ENCODE assay signal across 8 mouse cellular contexts in the genomic region with DNA sequence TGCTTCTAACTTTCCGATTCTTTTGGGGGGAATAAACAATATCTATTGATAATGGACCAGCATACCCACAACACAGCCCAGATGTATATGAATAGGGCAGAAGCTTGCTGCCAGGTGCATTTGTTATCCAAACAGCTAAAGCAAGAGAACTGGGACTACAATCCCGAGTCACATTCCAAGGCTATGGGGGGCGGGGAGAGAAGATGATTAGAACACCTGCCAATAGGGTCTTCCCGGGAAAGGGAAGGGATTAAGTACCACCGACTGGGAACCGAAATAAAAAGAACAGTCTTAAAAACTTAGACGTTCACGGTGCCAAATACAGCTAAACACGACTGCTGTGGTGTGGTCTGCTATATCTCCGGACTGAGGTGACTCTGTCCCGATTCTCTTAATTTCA. TPM values are rescaled to one million over a fixed set of nuclear protein-coding genes. Genes with fewer than 3 reads are reported as not detected.
DNase-seq lines count a peak whose midpoint lies in the region; ATAC-seq and TF ChIP-seq lines count a peak whose summit lies in the region.

No protein-coding gene starts in this region.

- peak overlapping the region; percentile 95 for H3K4me3 ChIP-seq in heart, embryonic 11.5 days (ENCODE audit: low read depth, low read length)
- H3K4me3 ChIP-seq in forebrain, embryonic 14.5 days (ENCODE audit: low read depth, low read length) = peak overlapping the region; percentile 98
- peak overlapping the region; percentile 73 to 100 for H3K4me3 ChIP-seq in liver, embryonic 14.5 days (ENCODE audit: insufficient read depth in 1 of 2, low read depth in 2 of 2, low read length in 2 of 2)

- DNase-seq in heart, postnatal 36 days = no peak
- DNase-seq in ES-CJ7 (ENCODE audit: low read depth, low spot score) = peak; percentile 64
- DNase-seq in forebrain, embryonic 14.5 days (ENCODE audit: low spot score) = no peak
- DNase-seq in liver, embryonic 14.5 days (ENCODE audit: low read depth in 3 of 3, low spot score in 3 of 3) = no peak
- no peak for DNase-seq in right cerebral cortex, adult 18-20 months
- no peak for DNase-seq in left cerebral cortex, adult 11 months (ENCODE audit: low spot score)
- DNase-seq in c-Kit-positive CD71-positive TER-119-positive erythroid progenitor cells, embryonic 14.5 days (ENCODE audit: low spot score) = no peak

- H3K4me1 ChIP-seq in heart, embryonic 11.5 days (ENCODE audit: control insufficient read depth, insufficient read depth, low read length) = peaks cover 4% of the 10 kb centered on the region
- H3K4me1 ChIP-seq in forebrain, embryonic 14.5 days (ENCODE audit: control insufficient read depth, insufficient read depth, low read length) = peaks cover 22% of the 10 kb centered on the region
- H3K4me1 ChIP-seq in liver, embryonic 14.5 days (replicated peaks; ENCODE audit: control insufficient read depth in 2 of 2, insufficient read depth in 2 of 2, low read length in 1 of 2) = peaks cover 21 to 22% of the 10 kb centered on the region in 2 experiments

- no peak for ATAC-seq in heart, embryonic 11.5 days (replicated peaks; ENCODE audit: insufficient number of reproducible peaks, low FRiP score, low TSS enrichment)
- ATAC-seq in forebrain, embryonic 14.5 days = no peak
- ATAC-seq in liver, embryonic 14.5 days (ENCODE audit: insufficient read depth) = no peak

- peak overlapping the region; percentile 100 for H3K9ac ChIP-seq in heart, embryonic 11.5 days (ENCODE audit: low read depth, low read length)
- peak overlapping the region; percentile 100 for H3K9ac ChIP-seq in forebrain, embryonic 14.5 days (ENCODE audit: low read length)
- peak overlapping the region; percentile 77 for H3K9ac ChIP-seq in liver, embryonic 14.5 days (replicated peaks)

- H3K9me3 ChIP-seq in heart, embryonic 11.5 days (replicated peaks; ENCODE audit: control insufficient read depth, low read length) = no peaks in the 10 kb centered on the region
- H3K9me3 ChIP-seq in forebrain, embryonic 14.5 days (replicated peaks; ENCODE audit: control insufficient read depth, low read length) = no peaks in the 10 kb centered on the region
- H3K9me3 ChIP-seq in liver, embryonic 14.5 days (ENCODE audit: control insufficient read depth, low read length) = no peaks in the 10 kb centered on the region

- peak overlapping the region; percentile 74 for H3K4me2 ChIP-seq in heart, embryonic 11.5 days
- peak overlapping the region; percentile 85 for H3K4me2 ChIP-seq in forebrain, embryonic 14.5 days (ENCODE audit: low read length)
- peak overlapping the region; percentile 99 for H3K4me2 ChIP-seq in liver, embryonic 14.5 days (ENCODE audit: low read depth)

- WGBS in heart, embryonic 11.5 days (ENCODE audit: insufficient replicate concordance) = 5% methylated on average over 11 of the region's 11 CpGs
- under 1% methylated on average over 11 of the region's 11 CpGs for WGBS in forebrain, embryonic 14.5 days
- 6% methylated on average over 11 of the region's 11 CpGs for WGBS in liver, embryonic 14.5 days (ENCODE audit: insufficient replicate concordance)

- H3K27ac ChIP-seq in heart, embryonic 11.5 days (ENCODE audit: low read depth, low read length) = peak overlapping the region; percentile 100; the same call in 1 of the 2 replicates
- peak overlapping the region; percentile 100; the same call in 1 of the 2 replicates for H3K27ac ChIP-seq in forebrain, embryonic 14.5 days (ENCODE audit: low read depth, low read length)
- H3K27ac ChIP-seq in liver, embryonic 14.5 days = peak overlapping the region; percentile 38; the same call in 1 of the 2 replicates

- TF ChIP-seq EP300 in liver, embryonic 14.5 days (IDR thresholded peaks at IDR 0.05; ENCODE audit: low read depth) = no peak

- no peaks in the 10 kb centered on the region for H3K36me3 ChIP-seq in heart, embryonic 11.5 days (ENCODE audit: control insufficient read depth, insufficient read depth, low read length)
- no peaks in the 10 kb centered on the region for H3K36me3 ChIP-seq in forebrain, embryonic 14.5 days (ENCODE audit: control insufficient read depth, insufficient read depth, low read length)
- peaks cover 9% of the 10 kb centered on the region; the same call in 1 of the 2 replicates for H3K36me3 ChIP-seq in liver, embryonic 14.5 days (replicated peaks; ENCODE audit: control insufficient read depth, insufficient read depth, low read depth)

- intact Hi-C loops in heart, postnatal 36 days (cut with DNase I) = loop anchor here (2.0 to 5.0 kb wide), 2 partner anchors 19 to 52 kb away; partner anchors contain the start of gene Carmil2

- no peaks in the 10 kb centered on the region for H3K27me3 ChIP-seq in heart, embryonic 11.5 days (ENCODE audit: control insufficient read depth, insufficient read depth, low read length)
- H3K27me3 ChIP-seq in forebrain, embryonic 14.5 days (replicated peaks; ENCODE audit: control insufficient read depth, insufficient read depth, low read length) = no peaks in the 10 kb centered on the region
- H3K27me3 ChIP-seq in liver, embryonic 14.5 days (ENCODE audit: control insufficient read depth, insufficient read depth, low read length) = no peaks in the 10 kb centered on the region

- no peak for TF ChIP-seq CTCF in liver, embryonic 14.5 days (IDR thresholded peaks at IDR 0.05; ENCODE audit: low read depth)

RNA-seq across cellular contexts. Expression of gene Ctcf, which starts 0.9 kb away (rescaled TPM):
- 53.9 and 66.3 TPM in 2 replicates for polyA plus RNA-seq in heart, embryonic 11.5 days (2014; fragmentation: Nextera tagmentation; extraction: Ambion mirVana)
- 10 to 100 TPM; 40.0 to 43.0 TPM for total RNA-seq in heart, postnatal 36 days (2021)
- 100 and 108 TPM in 2 replicates for polyA plus RNA-seq in forebrain, embryonic 14.5 days (2014; fragmentation: Nextera tagmentation; extraction: Ambion mirVana)
- polyA plus RNA-seq in liver, embryonic 14.5 days (2012; rRNA removed) = 11.6 and 21.1 TPM in 2 replicates
- polyA plus RNA-seq in liver, embryonic 14.5 days (2014; fragmentation: Nextera tagmentation; extraction: Ambion mirVana) = 40.9 and 49.2 TPM in 2 replicates

RNA-seq across cellular contexts. Expression of gene Agrp, which starts 1.7 kb away (rescaled TPM):
- 0.50 and 0.84 TPM in 2 replicates for polyA plus RNA-seq in heart, embryonic 11.5 days (2014; fragmentation: Nextera tagmentation; extraction: Ambion mirVana)
- not detected for total RNA-seq in heart, postnatal 36 days (2021)
- 0.72 and 1.8 TPM in 2 replicates for polyA plus RNA-seq in forebrain, embryonic 14.5 days (2014; fragmentation: Nextera tagmentation; extraction: Ambion mirVana)
- not detected in 2 replicates for polyA plus RNA-seq in liver, embryonic 14.5 days (2012; rRNA removed)
- 0.23 and 0.27 TPM in 2 replicates for polyA plus RNA-seq in liver, embryonic 14.5 days (2014; fragmentation: Nextera tagmentation; extraction: Ambion mirVana)

RNA-seq across cellular contexts. Expression of gene Ripor1, which starts 30.4 kb away (rescaled TPM):
- polyA plus RNA-seq in heart, embryonic 11.5 days (2014; fragmentation: Nextera tagmentation; extraction: Ambion mirVana) = 23.6 and 27.9 TPM in 2 replicates
- total RNA-seq in heart, postnatal 36 days (2021) = 10 to 100 TPM; 53.0 to 53.8 TPM
- 14.9 and 21.7 TPM in 2 replicates for polyA plus RNA-seq in forebrain, embryonic 14.5 days (2014; fragmentation: Nextera tagmentation; extraction: Ambion mirVana)
- 4.5 and 5.4 TPM in 2 replicates for polyA plus RNA-seq in liver, embryonic 14.5 days (2012; rRNA removed)
- polyA plus RNA-seq in liver, embryonic 14.5 days (2014; fragmentation: Nextera tagmentation; extraction: Ambion mirVana) = 4.9 and 6.1 TPM in 2 replicates

RNA-seq across cellular contexts. Expression of gene Carmil2, which starts 50.6 kb away (rescaled TPM):
- 0.27 and 0.46 TPM in 2 replicates for polyA plus RNA-seq in heart, embryonic 11.5 days (2014; fragmentation: Nextera tagmentation; extraction: Ambion mirVana)
- under 1 TPM; 0.27 to 0.31 TPM for total RNA-seq in heart, postnatal 36 days (2021)
- 6.0 and 8.4 TPM in 2 replicates for polyA plus RNA-seq in forebrain, embryonic 14.5 days (2014; fragmentation: Nextera tagmentation; extraction: Ambion mirVana)
- 1.3 and 1.4 TPM in 2 replicates for polyA plus RNA-seq in liver, embryonic 14.5 days (2012; rRNA removed)
- polyA plus RNA-seq in liver, embryonic 14.5 days (2014; fragmentation: Nextera tagmentation; extraction: Ambion mirVana) = 0.24 and 0.33 TPM in 2 replicates

Comparison
In these comparisons a context has a peak if more than half of its experiments do, and no peak if none do; other contexts are left out.
1. H3K27ac ChIP-seq: peak in every context shown above with its lines; median percentile 100 in heart, embryonic 11.5 days; 100 in forebrain, embryonic 14.5 days; 38 in liver, embryonic 14.5 days.